ENCODE assay signal across 8 mouse cellular contexts in the genomic region with DNA sequence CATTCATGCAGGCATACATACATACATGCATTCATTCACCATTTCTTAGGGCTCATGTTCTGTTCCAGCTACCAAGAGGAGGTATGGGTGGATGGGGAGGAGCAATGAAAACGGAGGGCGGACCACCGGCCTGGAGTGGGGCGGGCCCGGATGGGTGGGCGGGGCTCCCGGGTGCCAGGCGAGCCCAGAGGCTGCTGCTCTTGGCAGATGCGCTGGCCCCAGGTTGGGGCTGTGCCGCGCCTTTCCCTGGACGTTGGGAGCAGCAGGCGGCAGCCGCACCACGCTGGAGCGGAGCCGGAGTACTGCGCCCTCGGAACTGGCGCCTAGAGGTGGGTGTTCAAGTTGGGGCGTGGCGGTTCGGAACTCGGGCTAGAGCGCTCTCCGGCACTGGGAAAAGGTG.
DNase-seq lines count a peak whose midpoint lies in the region; ATAC-seq and TF ChIP-seq lines count a peak whose summit lies in the region.

No protein-coding gene starts in this region.

- TF ChIP-seq POLR2A in lung, adult 2 months (IDR thresholded peaks at IDR 0.05; ENCODE audit: borderline replicate concordance, extremely low read depth, low read depth, low read length): peak; percentile 85; the same call in 1 of the 2 replicates
- TF ChIP-seq POLR2A in thymus, adult 2 months (IDR thresholded peaks at IDR 0.05; ENCODE audit: control insufficient read depth, extremely low read depth, insufficient read depth, low read length, poor library complexity): peak; percentile 96

- DNase-seq in 3134 (ENCODE audit: extremely low read depth, insufficient read length, low spot score): peak; percentile 94
- no peak for DNase-seq in Patski (ENCODE audit: low read depth, low spot score)
- peak; percentile 84 for DNase-seq in embryonic facial prominence, embryonic 10.5 days (ENCODE audit: low spot score)
- peak; percentile 87 for DNase-seq in heart, embryonic 10.5 days (ENCODE audit: low spot score)
- peak; percentile 74 to 85 for DNase-seq in kidney, adult 8-10 months
- peak; percentile 76 for DNase-seq in lung, adult 2 months
- peak; percentile 80 for DNase-seq in thymus, adult 2 months

- POLR2A ChIA-PET in Patski (lab: Charles Lee): interaction anchor here (0.5 to 1.7 kb wide), 5 partner anchors 57 to 391 kb away, joined by 3 read pairs; no protein-coding TSS in a partner anchor

- TF ChIP-seq CTCF in Patski (IDR thresholded peaks at IDR 0.05): peak; percentile 58
- no peak for TF ChIP-seq CTCF in lung, adult 2 months (IDR thresholded peaks at IDR 0.05; ENCODE audit: insufficient read depth, low read length)
- TF ChIP-seq CTCF in thymus, adult 2 months (IDR thresholded peaks at IDR 0.05; ENCODE audit: borderline replicate concordance, control insufficient read depth, extremely low read depth, insufficient read depth, low read length, poor library complexity): peak; percentile 37; the same call in 1 of the 2 replicates

- peak overlapping the region; percentile 62 for H3K4me3 ChIP-seq in embryonic facial prominence, embryonic 10.5 days
- H3K4me3 ChIP-seq in heart, embryonic 10.5 days: peak overlapping the region; percentile 59
- peak overlapping the region; percentile 75 for H3K4me3 ChIP-seq in lung, adult 2 months (replicated peaks; ENCODE audit: extremely low read depth, low read depth, low read length)
- H3K4me3 ChIP-seq in neural tube, embryonic 13.5 days: peak overlapping the region; percentile 47
- H3K4me3 ChIP-seq in thymus, adult 2 months (ENCODE audit: control insufficient read depth, insufficient read depth, low read length): peak overlapping the region; percentile 78

- in situ Hi-C loops in Patski (cut with MboI; ENCODE audit: low pct_unique_long_range_greater_than_20kb): loop anchor here (5.0 kb wide), 2 partner anchors 85 to 110 kb away; no protein-coding TSS in a partner anchor

- H3K27me3 ChIP-seq in Patski: no peaks in the 10 kb centered on the region
- H3K27me3 ChIP-seq in embryonic facial prominence, embryonic 10.5 days (replicated peaks; ENCODE audit: low read depth, poor library complexity, severe bottlenecking): peaks cover 29% of the 10 kb centered on the region
- H3K27me3 ChIP-seq in heart, embryonic 10.5 days (ENCODE audit: insufficient read depth, poor library complexity, severe bottlenecking): peaks cover 5% of the 10 kb centered on the region; the same call in 1 of the 2 replicates
- no peaks in the 10 kb centered on the region for H3K27me3 ChIP-seq in neural tube, embryonic 13.5 days
- H3K27me3 ChIP-seq in thymus, adult 2 months (ENCODE audit: control insufficient read depth, insufficient read depth, low read length): no peaks in the 10 kb centered on the region

- CTCF ChIA-PET in Patski (lab: Charles Lee): interaction anchor here (0.5 to 0.7 kb wide), 2 partner anchors 23 to 111 kb away, joined by 3 read pairs; no protein-coding TSS in a partner anchor

- peak overlapping the region; percentile 67 for H3K9ac ChIP-seq in neural tube, embryonic 13.5 days

- H3K27ac ChIP-seq in embryonic facial prominence, embryonic 10.5 days (replicated peaks): peak overlapping the region; percentile 65
- peak overlapping the region; percentile 43; the same call in 1 of the 2 replicates for H3K27ac ChIP-seq in heart, embryonic 10.5 days
- H3K27ac ChIP-seq in neural tube, embryonic 13.5 days (replicated peaks): peak overlapping the region; percentile 70
- no peak overlapping the region; the same call in 1 of the 2 replicates for H3K27ac ChIP-seq in thymus, adult 2 months (ENCODE audit: control insufficient read depth, insufficient read depth, low read length)

- H3K4me1 ChIP-seq in embryonic facial prominence, embryonic 10.5 days: peaks cover 36% of the 10 kb centered on the region
- H3K4me1 ChIP-seq in heart, embryonic 10.5 days: peaks cover 42% of the 10 kb centered on the region
- 0 out of 2 replicates have a peak, but pooled peaks cover 2% of the 10 kb centered on the region for H3K4me1 ChIP-seq in lung, adult 2 months (ENCODE audit: control insufficient read depth, insufficient read depth, low read length)
- H3K4me1 ChIP-seq in neural tube, embryonic 13.5 days (replicated peaks): peaks cover 37% of the 10 kb centered on the region
- H3K4me1 ChIP-seq in thymus, adult 2 months (replicated peaks; ENCODE audit: control insufficient read depth, insufficient read depth, low read length): peaks cover 17% of the 10 kb centered on the region

- WGBS in embryonic facial prominence, embryonic 10.5 days: under 1% methylated on average over 26 of the region's 26 CpGs
- WGBS in heart, embryonic 10.5 days: under 1% methylated on average over 26 of the region's 26 CpGs
- 5% methylated on average over 26 of the region's 26 CpGs for WGBS in lung, adult 2 months
- under 1% methylated on average over 26 of the region's 26 CpGs for WGBS in neural tube, embryonic 13.5 days
- WGBS in thymus, adult 2 months: 1% methylated on average over 26 of the region's 26 CpGs

- no peaks in the 10 kb centered on the region for H3K9me3 ChIP-seq in embryonic facial prominence, embryonic 10.5 days
- H3K9me3 ChIP-seq in heart, embryonic 10.5 days: no peaks in the 10 kb centered on the region
- H3K9me3 ChIP-seq in neural tube, embryonic 13.5 days: no peaks in the 10 kb centered on the region

- no peaks in the 10 kb centered on the region for H3K36me3 ChIP-seq in embryonic facial prominence, embryonic 10.5 days (replicated peaks)
- H3K36me3 ChIP-seq in heart, embryonic 10.5 days: no peaks in the 10 kb centered on the region
- H3K36me3 ChIP-seq in neural tube, embryonic 13.5 days: no peaks in the 10 kb centered on the region
- no peaks in the 10 kb centered on the region for H3K36me3 ChIP-seq in thymus, adult 2 months (ENCODE audit: control insufficient read depth, insufficient read depth, low read length)

- H3K4me2 ChIP-seq in neural tube, embryonic 13.5 days: peak overlapping the region; percentile 79

- peak; percentile 76 for ATAC-seq in Patski
- ATAC-seq in neural tube, embryonic 13.5 days (ENCODE audit: low read depth): peak; percentile 85
